10 mouse cellular contexts compared by ENCODE assay signal in the genomic region with DNA sequence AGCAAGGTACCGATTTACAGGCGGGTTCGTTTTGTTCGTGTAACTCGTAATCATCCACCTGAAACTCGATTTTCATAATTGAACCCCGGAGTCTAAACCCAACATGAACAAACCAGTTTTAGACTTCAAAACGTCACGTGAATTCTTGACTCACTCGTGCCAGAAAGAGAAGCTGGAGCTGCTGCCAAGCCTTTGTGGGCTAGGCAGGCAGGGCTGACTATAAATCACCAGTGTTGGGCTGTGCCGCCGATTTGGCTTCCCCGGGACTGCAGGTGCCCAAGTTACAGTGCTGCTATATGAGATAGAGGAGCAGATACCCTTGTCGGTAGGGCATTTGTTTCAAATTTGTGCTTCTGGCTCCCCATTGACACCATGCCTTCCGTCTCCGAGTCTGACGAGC. TPM values are rescaled to one million over a fixed set of nuclear protein-coding genes. Genes with fewer than 3 reads are reported as not detected.
DNase-seq lines count a peak whose midpoint lies in the region; ATAC-seq lines count a peak whose summit lies in the region.
"Had no signal": no experiment of that assay in that cellular context is flagged by ENCODE, and none has a peak within 500 bp of the region (broad histone marks: within the 10 kb centered on the region; RNA-seq: fewer than 3 reads in every experiment).

Gene Aox4, plus strand, starts transcription at position 195 of the 400 bp plus-strand sequence.

- H3K4me3 ChIP-seq in kidney, embryonic 15.5 days (replicated peaks): no peak within 1 kb of the TSS

- no peaks in the 10 kb centered on the region for H3K27me3 ChIP-seq in kidney, embryonic 15.5 days

- no peak within 1 kb of the TSS for H3K9ac ChIP-seq in kidney, embryonic 15.5 days

- no peaks in the 10 kb centered on the region for H3K4me1 ChIP-seq in kidney, embryonic 15.5 days

- intact Hi-C loops in heart, postnatal 14 days (cut with DNase I): no loop called here

- no peak for ATAC-seq in kidney, embryonic 15.5 days (replicated peaks; ENCODE audit: low FRiP score)
- ATAC-seq in megakaryocyte, adult 5-6 weeks (ENCODE audit: poor library complexity, severe bottlenecking): no peak

- WGBS in kidney, embryonic 15.5 days: 64% methylated on average over 17 of the region's 17 CpGs

- no peaks in the 10 kb centered on the region for H3K9me3 ChIP-seq in kidney, embryonic 15.5 days (replicated peaks)

- H3K4me2 ChIP-seq in kidney, embryonic 15.5 days: no peak within 1 kb of the TSS

- DNase-seq in kidney, adult 11 months: peak; percentile 45
- peak; percentile 74 for DNase-seq in fibroblast of lung, adult 2 months (ENCODE audit: low read depth)
- DNase-seq in layer of hippocampus, postnatal 25 days (ENCODE audit: extremely low spot score in 1 of 2, low spot score in 1 of 2): peak; percentile 20 to 29
- peak; percentile 46 for DNase-seq in right cerebral cortex, postnatal 14 days
- no peak for DNase-seq in thymus, postnatal 25 days
- DNase-seq in heart, postnatal 14 days: no peak

- no peaks in the 10 kb centered on the region for H3K36me3 ChIP-seq in kidney, embryonic 15.5 days

- no peak within 1 kb of the TSS for H3K27ac ChIP-seq in kidney, embryonic 15.5 days

RNA-seq across cellular contexts. Expression of gene Aox4, which starts in this region (rescaled TPM):
- polyA plus RNA-seq in kidney, embryonic 15.5 days (2015; fragmentation: Nextera tagmentation; extraction: Ambion mirVana): 0.05 and 0.60 TPM in 2 replicates
- total RNA-seq in layer of hippocampus, postnatal 25 days (2021): 1 to 10 TPM; 1.6 to 2.2 TPM
- total RNA-seq in megakaryocyte, adult 5-6 weeks (2015): 0.14 TPM in 1 of 2 replicates, not detected in the other
- total RNA-seq in megakaryocyte, adult 5-6 weeks (2017): not detected in 2 replicates
- not detected for total RNA-seq in heart, postnatal 14 days (2021)
- total RNA-seq: neutrophil, adult 5-6 weeks had no signal
- polyA plus RNA-seq: embryonic facial prominence, embryonic 11.5 days had no signal

Comparison
In these comparisons a context has a peak if more than half of its experiments do, and no peak if none do; other contexts are left out.
1. DNase-seq: peak in kidney, adult 11 months (single experiment), fibroblast of lung, adult 2 months (single experiment), layer of hippocampus, postnatal 25 days (2 of 2) and right cerebral cortex, postnatal 14 days (single experiment); none in thymus, postnatal 25 days (single experiment) and heart, postnatal 14 days (0 of 2).